Mouse (Mus musculus): ENCODE results near the gene Gm15517. TPM values are rescaled to one million over a fixed set of nuclear protein-coding genes. Genes with fewer than 3 reads are reported as not detected.

Gm15517 gene
- polyA plus RNA-seq, 1 experiment from 2014 or later = not detected

- H3K9me3 ChIP-seq (ENCODE audit: control insufficient read depth, low read length) = no peaks in the 10 kb centered on the region
- DNase-seq (ENCODE audit: low spot score) (no peak), ATAC-seq (replicated peaks; ENCODE audit: low FRiP score) (no peak)
- H3K27ac ChIP-seq (ENCODE audit: low read depth, low read length) = no peak within 1 kb of the TSS
- 62% methylated on average over 4 of the region's 4 CpGs for WGBS
- 0 out of 2 replicates have a peak, but pooled peaks cover 2% of the 10 kb centered on the region for H3K27me3 ChIP-seq (replicated peaks; ENCODE audit: control insufficient read depth, insufficient read depth, low read length)
- no peak within 1 kb of the TSS for H3K4me3 ChIP-seq (ENCODE audit: low read depth, low read length)
- H3K36me3 ChIP-seq (ENCODE audit: control insufficient read depth, insufficient read depth, low read length) = peaks cover 13% of the 10 kb centered on the region
- H3K4me2 ChIP-seq = no peak within 1 kb of the TSS
- H3K4me1 ChIP-seq (replicated peaks; ENCODE audit: control insufficient read depth, insufficient read depth, low read length) = no peaks in the 10 kb centered on the region
- no peak within 1 kb of the TSS for H3K9ac ChIP-seq (ENCODE audit: low read depth, low read length)
Measured at GRCm38 (mm10) chr7:44257278-44257677, 4.0 kb upstream of the Gm15517 start, which contains the start of gene Acp4. Gene Acp4, minus strand, starts transcription at chr7:44257378.

DNA sequence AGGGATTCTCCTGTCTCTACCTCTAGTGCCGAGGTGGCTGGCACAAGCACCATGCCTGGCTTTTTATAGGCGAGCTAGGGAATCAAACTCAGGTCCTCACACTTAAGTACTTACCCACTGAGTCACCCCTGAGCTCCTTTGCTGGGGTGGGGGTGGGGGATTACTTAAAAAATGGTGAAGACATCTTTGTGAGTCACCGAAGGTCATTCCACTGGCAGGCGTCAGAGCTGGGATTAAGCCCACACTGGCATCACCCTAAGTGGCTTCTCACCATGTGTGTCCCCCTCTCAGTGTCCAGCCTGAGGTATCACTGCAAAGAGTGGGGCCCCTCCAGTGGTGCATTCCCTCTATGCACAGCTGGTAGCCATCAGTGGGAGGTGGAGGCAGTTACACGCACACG, 837 bp upstream of the Gm15517 start:
- no peak for ATAC-seq (replicated peaks; ENCODE audit: low FRiP score)
- H3K4me1 ChIP-seq (replicated peaks; ENCODE audit: control insufficient read depth, insufficient read depth, low read length) = peaks cover 4% of the 10 kb centered on the region
- 66% methylated on average over 6 of the region's 6 CpGs for WGBS

GRCm38 (mm10) chr7:44262791-44263643, 1.8 kb downstream of the Gm15517 start:
- H3K4me3 ChIP-seq (ENCODE audit: low read depth, low read length) = no peak overlapping the region
- peaks cover 20% of the 10 kb centered on the region for H3K27me3 ChIP-seq (replicated peaks; ENCODE audit: control insufficient read depth, insufficient read depth, low read length)
- H3K36me3 ChIP-seq (ENCODE audit: control insufficient read depth, insufficient read depth, low read length) = no peaks in the 10 kb centered on the region
- H3K4me2 ChIP-seq = peak overlapping the region; percentile 49
- WGBS = 4% methylated on average over 34 of the region's 34 CpGs
- peak; percentile 85 for DNase-seq (ENCODE audit: low spot score)
- no peaks in the 10 kb centered on the region for H3K9me3 ChIP-seq (ENCODE audit: control insufficient read depth, low read length)
- ATAC-seq (replicated peaks; ENCODE audit: low FRiP score) = no peak; the same call in 1 of the 2 replicates
- peaks cover 4% of the 10 kb centered on the region for H3K4me1 ChIP-seq (replicated peaks; ENCODE audit: control insufficient read depth, insufficient read depth, low read length)
- H3K9ac ChIP-seq (ENCODE audit: low read depth, low read length) = no peak overlapping the region
- no peak overlapping the region for H3K27ac ChIP-seq (ENCODE audit: low read depth, low read length)

More for the DNA sequence above, 837 bp upstream of the Gm15517 start:
- Histone ChIP-seq H3K27ac (ENCODE audit: low read depth, low read length) (no peak overlapping the region), H3K9me3 (ENCODE audit: control insufficient read depth, low read length) (no peaks in the 10 kb centered on the region), H3K36me3 (ENCODE audit: control insufficient read depth, insufficient read depth, low read length) (no peaks in the 10 kb centered on the region), H3K4me2 (no peak overlapping the region), H3K4me3 (ENCODE audit: low read depth, low read length) (no peak overlapping the region), H3K9ac (ENCODE audit: low read depth, low read length) (no peak overlapping the region), H3K27me3 (replicated peaks; ENCODE audit: control insufficient read depth, insufficient read depth, low read length) (peaks cover 17% of the 10 kb centered on the region)
- DNase-seq (ENCODE audit: low spot score) = no peak

DNA sequence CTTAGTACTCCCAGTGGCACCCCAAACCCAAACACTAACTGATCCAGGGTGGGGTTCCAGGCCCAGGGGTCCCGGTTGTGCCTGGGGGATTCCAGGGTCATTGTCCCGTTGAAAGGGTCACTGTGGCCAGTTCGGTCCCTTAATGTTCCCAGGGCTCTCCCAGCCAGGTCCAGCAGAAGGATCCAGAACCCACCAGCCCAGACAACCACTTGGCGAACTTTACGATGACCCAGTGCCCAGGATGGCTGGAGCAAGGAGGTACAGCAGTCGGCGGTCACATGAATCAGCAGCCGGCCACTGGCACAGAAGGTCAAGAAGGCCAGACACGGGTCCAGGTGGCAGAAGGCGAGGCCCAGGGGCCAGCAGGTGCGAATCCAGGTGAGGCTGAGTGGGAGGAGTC, 6.9 kb downstream of the Gm15517 start:
- DNase-seq (ENCODE audit: low spot score) (no peak), ATAC-seq (replicated peaks; ENCODE audit: low FRiP score) (no peak)
- Histone ChIP-seq H3K36me3 (ENCODE audit: control insufficient read depth, insufficient read depth, low read length) (no peaks in the 10 kb centered on the region), H3K4me2 (no peak overlapping the region), H3K4me3 (ENCODE audit: low read depth, low read length) (no peak overlapping the region), H3K4me1 (replicated peaks; ENCODE audit: control insufficient read depth, insufficient read depth, low read length) (peaks cover 2% of the 10 kb centered on the region), H3K27me3 (replicated peaks; ENCODE audit: control insufficient read depth, insufficient read depth, low read length) (peaks cover 19% of the 10 kb centered on the region), H3K9me3 (ENCODE audit: control insufficient read depth, low read length) (no peaks in the 10 kb centered on the region), H3K9ac (ENCODE audit: low read depth, low read length) (no peak overlapping the region), H3K27ac (ENCODE audit: low read depth, low read length) (no peak overlapping the region)
- WGBS = 75% methylated on average over 11 of the region's 11 CpGs

DNA sequence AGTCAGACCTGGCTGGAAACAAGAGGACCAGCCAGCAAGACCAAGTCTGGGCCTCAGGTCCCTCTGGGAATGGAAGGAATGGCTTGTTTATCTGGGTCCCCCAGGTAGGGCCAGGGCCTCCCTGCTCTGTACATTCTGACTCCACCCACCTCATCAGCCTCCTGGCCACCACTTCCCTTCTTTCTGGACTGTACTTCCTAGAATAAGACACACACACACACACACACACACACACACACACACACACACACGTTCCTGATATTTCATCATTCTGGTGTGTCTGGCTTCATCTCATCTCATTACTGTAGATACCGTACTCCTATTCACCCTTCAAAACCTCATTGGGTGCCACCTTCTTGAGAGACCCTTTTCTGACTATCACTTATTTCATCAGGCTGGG, 8.2 kb downstream of the Gm15517 start:
- H3K9me3 ChIP-seq (ENCODE audit: control insufficient read depth, low read length) = no peaks in the 10 kb centered on the region
- no peak for DNase-seq (ENCODE audit: low spot score)
- 72% methylated on average over 2 of the region's 2 CpGs for WGBS
- no peak overlapping the region for H3K27ac ChIP-seq (ENCODE audit: low read depth, low read length)
- H3K36me3 ChIP-seq (ENCODE audit: control insufficient read depth, insufficient read depth, low read length) = no peaks in the 10 kb centered on the region
- no peak for ATAC-seq (replicated peaks; ENCODE audit: low FRiP score)
- no peak overlapping the region for H3K4me2 ChIP-seq
- H3K4me3 ChIP-seq (ENCODE audit: low read depth, low read length) = no peak overlapping the region
- no peaks in the 10 kb centered on the region for H3K4me1 ChIP-seq (replicated peaks; ENCODE audit: control insufficient read depth, insufficient read depth, low read length)
- peaks cover 17% of the 10 kb centered on the region for H3K27me3 ChIP-seq (replicated peaks; ENCODE audit: control insufficient read depth, insufficient read depth, low read length)
- H3K9ac ChIP-seq (ENCODE audit: low read depth, low read length) = no peak overlapping the region

DNA sequence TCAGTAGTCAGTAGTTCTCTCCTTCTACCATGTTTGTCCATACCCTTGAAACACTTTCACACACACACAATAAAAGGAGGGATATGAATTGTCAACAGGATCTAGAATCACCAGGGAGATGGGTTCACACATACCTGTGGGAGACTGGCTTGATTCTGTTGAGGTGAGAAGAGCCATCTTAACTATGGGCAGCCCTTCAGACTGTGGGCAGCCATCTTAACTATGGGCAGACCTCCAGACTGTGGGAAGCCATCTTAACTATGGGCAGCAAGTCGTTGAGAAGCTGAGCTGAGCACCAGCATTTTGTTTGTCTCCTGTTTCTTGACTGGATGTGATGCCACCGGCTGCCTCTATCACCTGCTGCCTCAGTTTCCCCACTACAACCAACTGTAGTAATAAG, 10.1 kb downstream of the Gm15517 start:
- H3K9ac ChIP-seq (ENCODE audit: low read depth, low read length) = no peak overlapping the region
- ATAC-seq (replicated peaks; ENCODE audit: low FRiP score) (no peak), DNase-seq (ENCODE audit: low spot score) (no peak)
- H3K4me3 ChIP-seq (ENCODE audit: low read depth, low read length) = no peak overlapping the region
- peaks cover 19% of the 10 kb centered on the region for H3K27me3 ChIP-seq (replicated peaks; ENCODE audit: control insufficient read depth, insufficient read depth, low read length)
- H3K27ac ChIP-seq (ENCODE audit: low read depth, low read length) = no peak overlapping the region
- H3K4me1 ChIP-seq (replicated peaks; ENCODE audit: control insufficient read depth, insufficient read depth, low read length) = no peaks in the 10 kb centered on the region
- no peaks in the 10 kb centered on the region for H3K36me3 ChIP-seq (ENCODE audit: control insufficient read depth, insufficient read depth, low read length)
- no peak overlapping the region for H3K4me2 ChIP-seq
- no peaks in the 10 kb centered on the region for H3K9me3 ChIP-seq (ENCODE audit: control insufficient read depth, low read length)
- 68% methylated on average over 2 of the region's 2 CpGs for WGBS

- no peak for DNase-seq (ENCODE audit: low spot score)
- no peak for ATAC-seq (replicated peaks; ENCODE audit: low FRiP score)
- Histone ChIP-seq H3K27ac (ENCODE audit: low read depth, low read length) (no peak overlapping the region), H3K4me1 (replicated peaks; ENCODE audit: control insufficient read depth, insufficient read depth, low read length) (no peaks in the 10 kb centered on the region), H3K27me3 (replicated peaks; ENCODE audit: control insufficient read depth, insufficient read depth, low read length) (peaks cover 19% of the 10 kb centered on the region), H3K4me2 (no peak overlapping the region), H3K9me3 (ENCODE audit: control insufficient read depth, low read length) (no peaks in the 10 kb centered on the region), H3K9ac (ENCODE audit: low read depth, low read length) (no peak overlapping the region), H3K36me3 (ENCODE audit: control insufficient read depth, insufficient read depth, low read length) (no peaks in the 10 kb centered on the region), H3K4me3 (ENCODE audit: low read depth, low read length) (no peak overlapping the region)
- 77% methylated on average over 7 of the region's 7 CpGs for WGBS
Measured at GRCm38 (mm10) chr7:44272546-44272945, 11.3 kb downstream of the Gm15517 start.

DNA sequence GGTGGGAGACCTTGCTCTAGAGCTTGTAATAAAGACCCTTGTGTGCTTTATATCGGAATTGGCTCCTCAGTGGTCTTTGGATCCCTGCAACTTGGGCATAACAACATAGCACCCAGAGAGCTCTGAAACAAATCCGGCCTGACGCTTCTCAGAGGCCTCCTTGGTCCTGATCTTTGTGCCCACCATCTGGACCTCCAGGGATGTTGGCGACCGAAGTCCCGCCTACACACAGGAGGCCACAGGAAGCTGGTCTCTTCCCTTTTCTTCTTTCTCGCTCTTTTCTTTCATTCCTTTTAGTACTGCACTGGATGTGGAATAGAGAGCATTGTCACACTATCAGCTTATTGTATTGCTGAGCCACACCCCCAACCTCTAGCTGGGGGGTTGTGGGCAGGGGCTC, 12.2 kb downstream of the Gm15517 start:
- no peak overlapping the region for H3K9ac ChIP-seq (ENCODE audit: low read depth, low read length)
- WGBS = 65% methylated on average over 7 of the region's 7 CpGs
- H3K9me3 ChIP-seq (ENCODE audit: control insufficient read depth, low read length) = 0 out of 2 replicates have a peak, but pooled peaks cover 4% of the 10 kb centered on the region
- DNase-seq (ENCODE audit: low spot score) (no peak), ATAC-seq (replicated peaks; ENCODE audit: low FRiP score) (no peak)
- H3K4me3 ChIP-seq (ENCODE audit: low read depth, low read length) = no peak overlapping the region
- no peak overlapping the region for H3K4me2 ChIP-seq
- H3K27ac ChIP-seq (ENCODE audit: low read depth, low read length) = no peak overlapping the region
- H3K36me3 ChIP-seq (ENCODE audit: control insufficient read depth, insufficient read depth, low read length) = no peaks in the 10 kb centered on the region
- H3K4me1 ChIP-seq (replicated peaks; ENCODE audit: control insufficient read depth, insufficient read depth, low read length) = no peaks in the 10 kb centered on the region
- peaks cover 13% of the 10 kb centered on the region for H3K27me3 ChIP-seq (replicated peaks; ENCODE audit: control insufficient read depth, insufficient read depth, low read length)

GRCm38 (mm10) chr7:44274096-44274495, 12.8 kb downstream of the Gm15517 start:
- H3K9ac ChIP-seq (ENCODE audit: low read depth, low read length) = no peak overlapping the region
- ATAC-seq (replicated peaks; ENCODE audit: low FRiP score) = no peak
- no peak overlapping the region for H3K27ac ChIP-seq (ENCODE audit: low read depth, low read length)
- no peaks in the 10 kb centered on the region for H3K4me1 ChIP-seq (replicated peaks; ENCODE audit: control insufficient read depth, insufficient read depth, low read length)
- no peaks in the 10 kb centered on the region for H3K36me3 ChIP-seq (ENCODE audit: control insufficient read depth, insufficient read depth, low read length)
- H3K4me3 ChIP-seq (ENCODE audit: low read depth, low read length) = no peak overlapping the region
- 0 out of 2 replicates have a peak, but pooled peaks cover 4% of the 10 kb centered on the region for H3K9me3 ChIP-seq (ENCODE audit: control insufficient read depth, low read length)
- H3K4me2 ChIP-seq = no peak overlapping the region
- 37% methylated on average over 11 of the region's 11 CpGs for WGBS
- no peak for DNase-seq (ENCODE audit: low spot score)
- peaks cover 12% of the 10 kb centered on the region for H3K27me3 ChIP-seq (replicated peaks; ENCODE audit: control insufficient read depth, insufficient read depth, low read length)

Measured in liver, embryonic 11.5 days (tissue).